21 mouse cellular contexts compared by ENCODE assay signal in genomic region chr14:121970402-121970801, GRCm38 (mm10). TPM values are rescaled to one million over a fixed set of nuclear protein-coding genes. Genes with fewer than 3 reads are reported as not detected.
"Had no signal": no experiment of that assay in that cellular context is flagged by ENCODE, and none has a peak within 500 bp of the region (broad histone marks: within the 10 kb centered on the region; RNA-seq: fewer than 3 reads in every experiment).

No protein-coding gene starts in this region.

- H3K4me2 ChIP-seq: limb, embryonic 12.5 days; limb, embryonic 15.5 days; liver, embryonic 11.5 days; lung, embryonic 14.5 days; midbrain, embryonic 11.5 days had no signal

- H3K4me1 ChIP-seq: limb, embryonic 12.5 days; limb, embryonic 15.5 days had no signal

- DNase-seq: kidney, adult 2 months; kidney, postnatal 14 days; kidney, postnatal 4 days; left cerebral cortex, postnatal 4 days; liver, postnatal 0 days; lung, embryonic 14.5 days; lung, postnatal 4 days; midbrain, embryonic 14.5 days; thymus, adult 18-20 months; thymus, postnatal 36 days had no signal

- H3K4me3 ChIP-seq: limb, embryonic 12.5 days; limb, embryonic 15.5 days had no signal

- ATAC-seq: liver, postnatal 0 days; lung, postnatal 0 days had no signal

- H3K9me3 ChIP-seq: limb, embryonic 12.5 days; limb, embryonic 15.5 days had no signal

- H3K9ac ChIP-seq: limb, embryonic 12.5 days; limb, embryonic 15.5 days; liver, embryonic 14.5 days; liver, postnatal 0 days; lung, embryonic 14.5 days had no signal

- H3K27ac ChIP-seq: limb, embryonic 12.5 days; limb, embryonic 15.5 days; liver, embryonic 14.5 days had no signal

- H3K27me3 ChIP-seq: limb, embryonic 12.5 days; limb, embryonic 15.5 days had no signal

RNA-seq across cellular contexts. Expression of gene Gpr18, which starts 54.8 kb away (rescaled TPM):
- total RNA-seq: layer of hippocampus, adult 18-20 months; layer of hippocampus, postnatal 14 days; left cerebral cortex, adult 8-10 months; left cerebral cortex, postnatal 14 days; left cerebral cortex, postnatal 4 days; midbrain, postnatal 0 days had no signal
- polyA plus RNA-seq: liver, embryonic 11.5 days; midbrain, embryonic 14.5 days had no signal
